Mouse (Mus musculus): ENCODE measurements around the gene Taf6l. TPM values are rescaled to one million over a fixed set of nuclear protein-coding genes. Genes with fewer than 3 reads are reported as not detected.

The Taf6l gene
- total and polyA plus RNA-seq, 3 experiments, result 20.4 to 25.7 (median 25.5) TPM

GRCm38 (mm10) chr19:8726609-8727390 lies 59.4 kb downstream of the Taf6l start:
- no peak for DNase-seq (ENCODE audit: extremely low read depth)
- peaks cover 33% of the 10 kb centered on the region for H3K79me2 ChIP-seq (replicated peaks; ENCODE audit: control insufficient read depth, extremely low read depth, insufficient read depth, poor library complexity, severe bottlenecking)
- no peak overlapping the region for H3K27ac ChIP-seq (ENCODE audit: insufficient read depth, low read depth)
- no peaks in the 10 kb centered on the region for H3K9me3 ChIP-seq (replicated peaks; ENCODE audit: low read length)
- peaks cover 26 to 34% of the 10 kb centered on the region in 2 experiments for H3K36me3 ChIP-seq (replicated peaks in 1 of 2; ENCODE audit: control insufficient read depth in 1 of 2, insufficient read depth in 1 of 2, low read length in 1 of 2)
- peak overlapping the region in 2 of 3 experiments; percentile 17 to 81 for H3K4me3 ChIP-seq (replicated peaks in 1 of 3; ENCODE audit: low read depth in 2 of 3, low read length in 2 of 3, poor library complexity in 1 of 3)
- dilution Hi-C loops (cut with MboI; ENCODE audit: extremely low pct_ligation_motif_present, extremely low pct_unique_long_range_greater_than_20kb, low sequenced_read_pairs) (no loop called here), in situ Hi-C loops (cut with MboI; ENCODE audit: low pct_ligation_motif_present, low pct_unique_long_range_greater_than_20kb, low sequenced_read_pairs) (loop anchor here (25.0 kb wide), 1 partner anchor 386 kb away; no protein-coding TSS in a partner anchor)
- peaks cover 2 to 21% of the 10 kb centered on the region in 2 experiments; a peak in 3 of 4 replicates for H3K4me1 ChIP-seq (ENCODE audit: control insufficient read depth in 1 of 2, insufficient read depth in 2 of 2)
- TF ChIP-seq PAX5 (IDR thresholded peaks at IDR 0.05; ENCODE audit: low read length) (no peak), JUN (IDR thresholded peaks at IDR 0.05; ENCODE audit: insufficient read depth, low read depth, low read length) (no peak), ZKSCAN1 (IDR thresholded peaks at IDR 0.05; ENCODE audit: borderline replicate concordance, low read depth, low read length) (no peak), USF1 (IDR thresholded peaks at IDR 0.05; ENCODE audit: low read depth, low read length) (no peak), MXI1 (IDR thresholded peaks at IDR 0.05; ENCODE audit: low read depth, low read length) (no peak), NRF1 (IDR thresholded peaks at IDR 0.05; ENCODE audit: low read depth, low read length) (no peak), NELFE (IDR thresholded peaks at IDR 0.05; ENCODE audit: low read depth, low read length) (no peak; the same call in 1 of the 2 replicates), CTCF (conservative IDR thresholded peaks at IDR 0.05 in 1 of 2, IDR thresholded peaks at IDR 0.05 in 1 of 2; ENCODE audit: low read depth in 2 of 2, low read length in 2 of 2) (no peak), RCOR1 (conservative IDR thresholded peaks at IDR 0.05; ENCODE audit: low read depth, low read length) (no peak), ZNF384 (IDR thresholded peaks at IDR 0.05; ENCODE audit: low read depth, low read length) (no peak), MEF2A (IDR thresholded peaks at IDR 0.05; ENCODE audit: borderline replicate concordance, low read depth, low read length) (no peak), ELF1 (IDR thresholded peaks at IDR 0.05; ENCODE audit: low read depth, low read length) (no peak), E2F4 (IDR thresholded peaks at IDR 0.05; ENCODE audit: insufficient replicate concordance, low read depth, low read length) (no peak), ZC3H11A (IDR thresholded peaks at IDR 0.05; ENCODE audit: low read depth, low read length) (no peak), UBTF (IDR thresholded peaks at IDR 0.05; ENCODE audit: low read depth, low read length) (no peak), CHD2 (IDR thresholded peaks at IDR 0.05; ENCODE audit: low read length) (no peak; the same call in 1 of the 2 replicates), TCF12 (IDR thresholded peaks at IDR 0.05; ENCODE audit: low read depth, low read length) (no peak), POLR2A (IDR thresholded peaks at IDR 0.05; ENCODE audit: low read depth, low read length) (peak; percentile 49), ZMIZ1 (IDR thresholded peaks at IDR 0.05; ENCODE audit: low read depth, low read length) (peak; percentile 73), RAD21 (IDR thresholded peaks at IDR 0.05; ENCODE audit: low read depth, low read length) (no peak), MAZ (IDR thresholded peaks at IDR 0.05; ENCODE audit: low read depth, low read length) (no peak), MYC (IDR thresholded peaks at IDR 0.05; ENCODE audit: low read depth, low read length) (0 out of 2 replicates have a peak, but pooled peaks have one; percentile 34), EP300 (IDR thresholded peaks at IDR 0.05; ENCODE audit: low read length) (no peak), MAX (IDR thresholded peaks at IDR 0.05; ENCODE audit: low read length) (0 out of 2 replicates have a peak, but pooled peaks have one; percentile 27), SMC3 (IDR thresholded peaks at IDR 0.05; ENCODE audit: low read depth, low read length) (0 out of 2 replicates have a peak, but pooled peaks have one; percentile 1), TBP (conservative IDR thresholded peaks at IDR 0.05; ENCODE audit: low read depth, low read length) (no peak), IRF4 (IDR thresholded peaks at IDR 0.05; ENCODE audit: low read depth, low read length) (no peak), JUND (conservative IDR thresholded peaks at IDR 0.05; ENCODE audit: low read depth, low read length) (no peak), KAT2A (IDR thresholded peaks at IDR 0.05; ENCODE audit: insufficient replicate concordance, low read length) (0 out of 2 replicates have a peak, but pooled peaks have one; percentile 40), SIN3A (IDR thresholded peaks at IDR 0.05; ENCODE audit: low read length) (0 out of 2 replicates have a peak, but pooled peaks have one; percentile 10), POLR2AphosphoS2 (IDR thresholded peaks at IDR 0.05; ENCODE audit: low read depth, low read length) (peak; percentile 98), MAFK (IDR thresholded peaks at IDR 0.05; ENCODE audit: insufficient replicate concordance, low read length) (no peak), ETS1 (conservative IDR thresholded peaks at IDR 0.05; ENCODE audit: low read depth, low read length) (no peak)
- H3K27me3 ChIP-seq (replicated peaks), result no peaks in the 10 kb centered on the region
- H3K4me2 ChIP-seq (ENCODE audit: insufficient read depth, low read depth, poor library complexity, severe bottlenecking), result peak overlapping the region; percentile 68
- H3K9ac ChIP-seq (ENCODE audit: insufficient read depth, low read depth), result peak overlapping the region; percentile 100; the same call in 1 of the 2 replicates

Measured in CH12.LX (cell line).